Mouse (Mus musculus) G1E (cell line): Measurements from ENCODE around the gene Sf1.

Experiments used
- CTCF ChIP-seq: IDR thresholded peaks from 2 replicates; pipeline ENCODE4 v1.5.1; 2012; ENCODE audit warnings: low read depth, low read length, inconsistent platforms, mixed read lengths
- GATA2 ChIP-seq: IDR thresholded peaks from 2 replicates; pipeline ENCODE4 v1.6.1; 2012; ENCODE audit warnings: low read depth, low read length, inconsistent platforms, borderline replicate concordance
- POLR2AphosphoS5 ChIP-seq: IDR thresholded peaks from 2 replicates; pipeline ENCODE4 v1.6.1; 2012; ENCODE audit warnings: low read depth, low read length, inconsistent platforms; ENCODE audit not compliant: insufficient replicate concordance
- TAL1 ChIP-seq: conservative IDR thresholded peaks from 2 replicates; pipeline ENCODE4 v1.6.1; 2012; ENCODE audit warnings: low read depth, low read length, inconsistent platforms, mixed read lengths

DNA sequence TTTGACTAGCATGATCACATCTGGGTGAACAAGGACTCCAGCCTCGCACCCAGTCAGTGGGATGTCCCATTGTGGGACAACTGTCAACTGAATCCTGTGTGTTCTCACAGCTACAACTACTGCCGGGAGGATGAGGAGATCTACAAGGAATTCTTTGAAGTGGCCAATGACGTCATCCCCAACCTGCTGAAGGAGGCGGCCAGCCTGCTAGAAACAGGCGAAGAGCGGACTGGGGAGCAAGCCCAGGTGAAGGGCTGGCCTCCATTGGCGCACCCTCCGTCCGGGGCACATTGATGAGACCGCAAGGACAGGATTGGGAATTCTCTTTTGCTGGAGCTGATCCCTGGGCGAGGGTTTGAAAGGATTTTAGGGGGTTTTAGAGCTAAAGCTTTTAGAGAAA, 24.8 kb upstream of the Sf1 start:
- TF ChIP-seq CTCF (no peak), POLR2AphosphoS5 (no peak), GATA2 (no peak), TAL1 (no peak)
